Mouse (Mus musculus) neural tube, embryonic 11.5 days (tissue): ENCODE measurements at regions not wholly inside any gene's neighbourhood (a gene's known extent, or its start where the extent isn't known, plus 50 kb on each side); places are given as distances from the start of the nearest gene placed in this dataset.

ENCODE experiments used
- ATAC-seq: fragments of 200-750 bp; cut with Nextera tagmentation; 2 replicates; pipeline ENCODE4 v1.8.0; 2017; ENCODE audit warnings: moderate number of reproducible peaks, mild to moderate bottlenecking, moderate TSS enrichment, moderate library complexity; ENCODE audit not compliant: insufficient read depth, low FRiP score, low TSS enrichment
- DNase-seq: peaks from one replicate; pipeline ENCODE4 v3.0.0-alpha.2; 2015; ENCODE audit warnings: low spot score
- H3K27ac ChIP-seq: fragments of 300-500 bp; sonication (generic); 2 replicates; pipeline ENCODE4 v1.5.1; 2014; ENCODE audit warnings: low read depth, mild to moderate bottlenecking, low read length
- H3K27me3 ChIP-seq: fragments of 300-500 bp; sonication (generic); 2 replicates; pipeline ENCODE4 v1.6.1; 2014; ENCODE audit warnings: mild to moderate bottlenecking, low read length, mixed read lengths; ENCODE audit not compliant: control insufficient read depth, insufficient read depth
- H3K36me3 ChIP-seq: fragments of 300-500 bp; sonication (generic); 2 replicates; pipeline ENCODE4 v1.6.1; 2014; ENCODE audit warnings: mild to moderate bottlenecking, low read length, moderate library complexity, mixed read lengths; ENCODE audit not compliant: control insufficient read depth, insufficient read depth
- H3K4me1 ChIP-seq: fragments of 300-500 bp; sonication (generic); 2 replicates; pipeline ENCODE4 v1.6.1; 2014; ENCODE audit warnings: low read length, mixed read lengths; ENCODE audit not compliant: control insufficient read depth, insufficient read depth
- H3K4me2 ChIP-seq: fragments of 300-500 bp; sonication (generic); 2 replicates; pipeline ENCODE4 v1.6.1; 2014; ENCODE audit warnings: low read depth, mild to moderate bottlenecking, moderate library complexity
- H3K4me3 ChIP-seq: fragments of 300-500 bp; sonication (generic); 2 replicates; pipeline ENCODE4 v1.5.1; 2014; ENCODE audit warnings: low read depth, low read length
- H3K9ac ChIP-seq: fragments of 300-500 bp; sonication (generic); 2 replicates; pipeline ENCODE4 v1.6.1; 2014; ENCODE audit warnings: mild to moderate bottlenecking, low read length
- H3K9me3 ChIP-seq: fragments of 300-500 bp; sonication (generic); 2 replicates; pipeline ENCODE4 v1.6.1; 2016; ENCODE audit warnings: low read length; ENCODE audit not compliant: control insufficient read depth
- WGBS: fragments of 180-500 bp; shearing (Covaris S2); extraction: QIAGEN DNeasy Blood & Tissue Kit; methylation state at CpG from one replicate; pipeline ENCODE4 v1.1.7; 2014; 5-methylcytosine and 5-hydroxymethylcytosine counted together

DNA sequence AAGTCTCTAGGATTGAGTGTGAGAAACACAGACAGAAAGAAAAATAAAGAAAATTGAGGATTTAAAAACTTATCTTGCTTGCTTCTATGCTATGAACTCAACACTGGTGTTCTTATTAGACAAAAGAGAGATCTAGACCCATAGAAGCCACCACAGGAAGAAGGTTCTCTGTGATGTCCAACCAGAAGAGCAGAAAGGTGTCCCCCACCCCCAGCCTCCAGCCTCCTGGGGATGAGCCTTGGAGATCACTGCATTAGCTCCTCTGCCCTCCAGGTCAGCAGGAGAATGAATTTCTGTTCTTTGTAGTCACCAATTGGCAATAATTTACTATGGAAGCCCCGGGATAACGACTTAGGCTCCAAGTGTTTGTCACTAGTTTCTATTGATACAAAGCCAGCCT is 444.3 kb upstream of the Cdh4 start:
- H3K36me3 ChIP-seq = no peaks in the 10 kb centered on the region
- H3K9me3 ChIP-seq = no peaks in the 10 kb centered on the region
- H3K9ac ChIP-seq = no peak overlapping the region
- DNase-seq (no peak), ATAC-seq (no peak)
- H3K27me3 ChIP-seq = no peaks in the 10 kb centered on the region
- H3K4me2 ChIP-seq = no peak overlapping the region
- no peak overlapping the region for H3K4me3 ChIP-seq
- H3K27ac ChIP-seq = no peak overlapping the region
- 50% methylated on average over 2 of the region's 2 CpGs for WGBS
- no peaks in the 10 kb centered on the region for H3K4me1 ChIP-seq

GRCm38 (mm10) chr2:179000448-179001081 is 441.7 kb upstream of the Cdh4 start:
- no peaks in the 10 kb centered on the region for H3K9me3 ChIP-seq
- H3K9ac ChIP-seq = no peak overlapping the region
- H3K4me1 ChIP-seq = no peaks in the 10 kb centered on the region
- 72% methylated on average over 17 of the region's 17 CpGs for WGBS
- H3K4me3 ChIP-seq = no peak overlapping the region
- no peaks in the 10 kb centered on the region for H3K27me3 ChIP-seq
- ATAC-seq (no peak), DNase-seq (no peak)
- H3K4me2 ChIP-seq = no peak overlapping the region
- H3K36me3 ChIP-seq = no peaks in the 10 kb centered on the region
- H3K27ac ChIP-seq = no peak overlapping the region

GRCm38 (mm10) chr2:179007766-179008165 is 434.5 kb upstream of the Cdh4 start:
- Histone ChIP-seq H3K4me2 (no peak overlapping the region), H3K4me3 (no peak overlapping the region), H3K4me1 (no peaks in the 10 kb centered on the region), H3K27ac (no peak overlapping the region), H3K36me3 (no peaks in the 10 kb centered on the region), H3K27me3 (no peaks in the 10 kb centered on the region), H3K9ac (no peak overlapping the region), H3K9me3 (no peaks in the 10 kb centered on the region)
- DNase-seq (no peak), ATAC-seq (no peak)
- 82% methylated on average over 6 of the region's 6 CpGs for WGBS

DNA sequence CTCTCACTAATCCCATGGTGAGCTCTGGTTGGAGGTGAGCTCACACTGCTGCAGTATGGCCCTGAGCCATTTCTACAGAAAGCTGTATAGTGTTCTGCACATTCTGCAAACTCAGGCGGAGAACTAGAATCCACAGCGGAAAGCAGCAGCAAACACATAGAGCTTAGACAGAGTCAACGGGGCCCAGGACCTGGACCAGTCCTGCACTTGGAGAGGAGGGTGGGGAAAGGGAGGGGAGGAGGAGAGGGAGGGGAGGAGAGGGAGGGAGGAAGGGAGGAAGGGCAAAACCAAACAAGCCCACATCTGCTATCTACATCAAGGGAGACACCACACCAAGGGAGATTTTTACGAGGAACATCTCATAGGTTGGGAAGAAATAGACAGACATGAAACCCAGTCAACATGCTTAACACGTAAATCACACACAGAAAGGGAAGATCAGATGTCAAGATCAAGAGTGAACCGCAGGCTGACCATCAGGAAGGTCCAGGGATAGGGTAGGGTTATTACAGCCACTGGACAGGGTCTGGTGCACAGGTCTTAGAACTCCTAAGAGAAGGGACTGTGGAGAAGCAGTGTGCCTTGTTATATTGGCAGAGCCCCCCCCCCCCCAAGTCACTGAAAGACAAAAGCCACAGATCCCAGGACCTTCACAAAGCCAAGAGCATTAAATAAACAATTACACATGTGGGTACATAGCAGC is 428.2 kb upstream of the Cdh4 start:
- Histone ChIP-seq H3K27me3 (no peaks in the 10 kb centered on the region), H3K4me2 (no peak overlapping the region), H3K36me3 (no peaks in the 10 kb centered on the region), H3K4me3 (no peak overlapping the region), H3K4me1 (no peaks in the 10 kb centered on the region), H3K27ac (no peak overlapping the region), H3K9me3 (no peaks in the 10 kb centered on the region), H3K9ac (no peak overlapping the region)
- WGBS = 72% methylated on average over 6 of the region's 6 CpGs
- DNase-seq = no peak
- no peak for ATAC-seq

DNA sequence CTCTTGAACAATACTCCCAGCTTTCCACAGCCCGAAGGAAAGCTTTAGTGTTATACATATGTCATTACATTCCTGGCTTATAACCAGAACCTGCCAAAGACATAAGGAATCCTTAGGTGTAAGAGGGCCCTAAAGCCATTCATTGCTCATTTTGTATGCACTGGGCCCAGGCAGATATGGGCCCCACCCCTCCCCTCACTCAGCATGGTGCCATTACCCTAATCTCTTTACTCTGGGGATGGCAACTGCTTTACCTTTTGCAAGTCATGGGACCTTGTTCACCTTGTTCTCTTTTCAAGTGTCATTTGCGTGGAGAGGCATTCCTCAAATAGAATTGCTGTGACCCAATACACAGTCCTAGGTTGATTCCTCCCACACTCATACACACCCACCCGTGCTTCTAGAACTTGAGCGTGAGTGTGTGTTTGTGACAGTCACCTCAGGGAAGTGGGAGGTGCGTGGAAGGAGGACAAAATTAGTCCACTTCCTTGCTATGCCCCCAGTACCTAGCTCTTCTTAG is 419.5 kb upstream of the Cdh4 start:
- Histone ChIP-seq H3K27ac (no peak overlapping the region), H3K27me3 (no peaks in the 10 kb centered on the region), H3K4me1 (no peaks in the 10 kb centered on the region; the same call in 1 of the 2 replicates), H3K4me3 (no peak overlapping the region), H3K4me2 (no peak overlapping the region), H3K9ac (no peak overlapping the region), H3K36me3 (no peaks in the 10 kb centered on the region), H3K9me3 (no peaks in the 10 kb centered on the region)
- 78% methylated on average over 5 of the region's 5 CpGs for WGBS
- ATAC-seq (no peak), DNase-seq (no peak)

DNA sequence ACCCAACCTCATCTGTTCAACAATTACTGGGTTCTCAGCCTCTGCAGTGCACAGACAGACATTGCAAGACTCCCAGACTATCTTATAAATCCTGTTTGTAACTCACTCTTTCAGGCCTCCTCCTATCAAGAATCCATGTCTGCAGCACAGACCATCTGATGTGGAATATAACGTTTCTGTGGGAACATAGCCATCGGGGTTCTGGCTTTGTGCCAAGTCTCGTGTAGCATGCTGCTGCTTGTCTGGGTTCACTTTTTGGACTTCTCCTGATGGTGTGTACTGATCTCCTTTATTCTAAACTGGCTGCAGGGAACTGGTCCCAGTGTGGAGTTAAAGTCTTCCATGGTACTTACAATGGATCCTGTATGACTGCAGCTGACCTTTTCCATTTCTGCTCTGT is 418.0 kb upstream of the Cdh4 start:
- no peak overlapping the region for H3K4me3 ChIP-seq
- WGBS = 74% methylated on average over 3 of the region's 3 CpGs

DNA sequence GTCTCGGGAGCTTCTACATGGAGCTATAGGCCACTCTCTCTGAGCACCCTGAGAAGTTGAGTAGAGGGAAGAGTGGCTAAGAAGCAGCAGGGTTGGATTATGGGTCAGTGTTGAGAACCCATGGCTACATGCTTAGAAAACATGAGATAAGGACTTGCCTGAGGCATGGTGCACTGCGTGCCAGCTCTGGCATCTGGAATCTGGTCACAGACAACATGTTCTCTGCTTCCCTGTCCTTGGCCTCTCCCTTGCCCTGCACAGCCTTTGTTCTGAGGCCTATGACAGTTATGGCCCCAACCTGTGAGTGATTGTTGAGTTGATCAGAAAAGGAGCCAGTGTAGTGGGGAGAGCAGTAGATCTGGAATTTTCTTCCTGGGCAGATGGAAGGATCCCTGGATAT is 409.1 kb upstream of the Cdh4 start:
- Histone ChIP-seq H3K4me2 (no peak overlapping the region), H3K27me3 (no peaks in the 10 kb centered on the region), H3K27ac (no peak overlapping the region), H3K36me3 (no peaks in the 10 kb centered on the region), H3K9ac (no peak overlapping the region), H3K4me3 (no peak overlapping the region), H3K9me3 (no peaks in the 10 kb centered on the region), H3K4me1 (no peaks in the 10 kb centered on the region)
- no peak for ATAC-seq
- no peak for DNase-seq
- WGBS = 72% methylated on average over 2 of the region's 2 CpGs

More for the DNA sequence above, 418.0 kb upstream of the Cdh4 start:
- no peak overlapping the region for H3K9ac ChIP-seq
- H3K9me3 ChIP-seq = no peaks in the 10 kb centered on the region
- H3K27ac ChIP-seq = no peak overlapping the region
- no peaks in the 10 kb centered on the region; the same call in 1 of the 2 replicates for H3K4me1 ChIP-seq
- DNase-seq (no peak), ATAC-seq (no peak)
- H3K27me3 ChIP-seq = no peaks in the 10 kb centered on the region
- no peak overlapping the region for H3K4me2 ChIP-seq
- no peaks in the 10 kb centered on the region for H3K36me3 ChIP-seq

DNA sequence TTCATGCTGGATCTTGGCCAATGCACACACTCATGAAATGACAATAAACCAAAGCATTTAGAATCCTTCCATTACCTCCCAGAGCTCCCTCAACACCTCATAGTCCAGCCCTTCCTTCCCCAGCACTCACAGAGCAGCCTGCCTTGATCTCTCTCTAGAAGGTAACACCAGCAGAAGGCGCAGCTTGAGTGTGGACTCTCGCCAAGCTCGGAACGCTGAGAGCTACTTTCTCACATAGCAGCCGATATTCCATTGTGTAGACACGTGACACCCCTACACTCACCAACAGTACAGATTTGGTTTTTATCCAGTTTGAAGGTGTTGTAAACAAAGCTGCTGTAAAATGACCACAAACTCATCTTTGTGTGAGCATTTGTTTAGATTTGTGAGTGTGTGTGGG is 406.8 kb upstream of the Cdh4 start:
- H3K4me1 ChIP-seq = no peaks in the 10 kb centered on the region
- 88% methylated on average over 6 of the region's 6 CpGs for WGBS
- H3K36me3 ChIP-seq = no peaks in the 10 kb centered on the region
- H3K9me3 ChIP-seq = no peaks in the 10 kb centered on the region
- H3K4me2 ChIP-seq = no peak overlapping the region
- no peak overlapping the region for H3K9ac ChIP-seq
- ATAC-seq (no peak), DNase-seq (no peak)
- no peak overlapping the region for H3K27ac ChIP-seq
- H3K4me3 ChIP-seq = no peak overlapping the region
- H3K27me3 ChIP-seq = no peaks in the 10 kb centered on the region

GRCm38 (mm10) chr2:179039697-179040096 is 402.5 kb upstream of the Cdh4 start:
- Histone ChIP-seq H3K9ac (no peak overlapping the region), H3K4me3 (no peak overlapping the region), H3K4me1 (no peaks in the 10 kb centered on the region), H3K36me3 (no peaks in the 10 kb centered on the region), H3K27me3 (no peaks in the 10 kb centered on the region), H3K27ac (no peak overlapping the region), H3K4me2 (no peak overlapping the region), H3K9me3 (no peaks in the 10 kb centered on the region)
- ATAC-seq = no peak
- DNase-seq = no peak
- 52% methylated on average over 2 of the region's 2 CpGs for WGBS
